In genomic region chr2:173163380-173163779, GRCm38 (mm10) we compare ENCODE assay signal across 15 mouse cellular contexts. TPM values are rescaled to one million over a fixed set of nuclear protein-coding genes. Genes with fewer than 3 reads are reported as not detected.
"Had no signal": no experiment of that assay in that cellular context is flagged by ENCODE, and none has a peak within 500 bp of the region (broad histone marks: within the 10 kb centered on the region; RNA-seq: fewer than 3 reads in every experiment).

No protein-coding gene starts in this region.

- H3K4me3 ChIP-seq: limb, embryonic 13.5 days; midbrain, embryonic 13.5 days; myocyte; neural tube, embryonic 15.5 days had no signal

- H3K9ac ChIP-seq: limb, embryonic 13.5 days; liver, embryonic 14.5 days; midbrain, embryonic 13.5 days; neural tube, embryonic 15.5 days had no signal

- DNase-seq: layer of hippocampus, adult 9-11 months; layer of hippocampus, postnatal 36 days; lung, adult 18-20 months; right cerebral cortex, adult 18-20 months; right cerebral cortex, postnatal 25 days had no signal

- H3K36me3 ChIP-seq: limb, embryonic 13.5 days; midbrain, embryonic 13.5 days; neural tube, embryonic 15.5 days had no signal

- ATAC-seq: hindbrain, embryonic 16.5 days; inflammation-experienced regulatory T-cells, adult 6 months; midbrain, embryonic 13.5 days had no signal

- H3K4me2 ChIP-seq: limb, embryonic 13.5 days; midbrain, embryonic 13.5 days; neural tube, embryonic 15.5 days had no signal

- H3K27ac ChIP-seq: limb, embryonic 13.5 days; liver, embryonic 14.5 days; midbrain, embryonic 13.5 days; neural tube, embryonic 15.5 days; stomach, postnatal 0 days had no signal

- H3K27me3 ChIP-seq: midbrain, embryonic 13.5 days had no signal

- H3K9me3 ChIP-seq: limb, embryonic 13.5 days; midbrain, embryonic 13.5 days; neural tube, embryonic 15.5 days had no signal

RNA-seq across cellular contexts. Expression of gene Pck1, which starts 10.5 kb away (rescaled TPM):
- polyA plus RNA-seq: hindbrain, embryonic 16.5 days; inflammation-experienced regulatory T-cells, adult 6 months; limb, embryonic 13.5 days; lung, embryonic 16.5 days; midbrain, embryonic 13.5 days; myocyte; neural tube, embryonic 11.5 days; neural tube, embryonic 15.5 days had no signal

RNA-seq across cellular contexts. Expression of gene Ctcfl, which starts 44.1 kb away (rescaled TPM):
- polyA plus RNA-seq: inflammation-experienced regulatory T-cells, adult 6 months; myocyte; neural tube, embryonic 11.5 days; stomach, postnatal 0 days had no signal

RNA-seq across cellular contexts. Expression of gene Zbp1, which starts 55.3 kb away (rescaled TPM):
- polyA plus RNA-seq: hindbrain, embryonic 16.5 days; neural tube, embryonic 11.5 days had no signal
